Mouse (Mus musculus) CH12.LX (cell line): Measurements from ENCODE around the gene Gas2. TPM values are rescaled to one million over a fixed set of nuclear protein-coding genes. Genes with fewer than 3 reads are reported as not detected.
A peak's percentile ranks its signal among the peaks of the same experiment; 100 is the strongest.

ENCODE experiments used
- DNase-seq: peaks from one replicate; pipeline ENCODE4 v3.0.0-alpha.2; 2013; ENCODE audit errors: extremely low read depth
- H3K27ac ChIP-seq: 2 replicates; pipeline ENCODE4 v1.5.1; 2012; ENCODE audit warnings: low read depth, mild to moderate bottlenecking, control low read depth, moderate library complexity; ENCODE audit not compliant: insufficient read depth
- H3K27me3 ChIP-seq: replicated peaks from 2 replicates; pipeline ENCODE3; 2012; ENCODE audit warnings: inconsistent platforms
- H3K36me3 ChIP-seq, 2 experiments: replicated peaks in 1 of 2; 2 replicates each; pipeline versions ENCODE3 to v1.6.1; 2012; ENCODE audit warnings: inconsistent platforms in 1 of 2, low read length in 1 of 2, mild to moderate bottlenecking in 1 of 2, mixed read lengths in 1 of 2, moderate library complexity in 1 of 2; ENCODE audit not compliant: control insufficient read depth in 1 of 2, insufficient read depth in 1 of 2
- H3K4me1 ChIP-seq, 2 experiments: 2 replicates each; pipeline ENCODE4 v1.6.1; 2012; ENCODE audit warnings: inconsistent platforms in 1 of 2, moderate library complexity in 1 of 2; ENCODE audit not compliant: insufficient read depth in 2 of 2, control insufficient read depth in 1 of 2
- H3K4me2 ChIP-seq: 2 replicates; pipeline ENCODE4 v1.6.1; 2012; ENCODE audit warnings: low read depth, mild to moderate bottlenecking, control low read depth; ENCODE audit not compliant: poor library complexity, insufficient read depth, severe bottlenecking
- H3K4me3 ChIP-seq, 3 experiments: fragments of 150-350 bp in 1 of 3; sonication (generic) in 1 of 3; replicated peaks in 1 of 3; 2 replicates each; pipeline versions ENCODE3 to v1.5.1; 2011 to 2012; ENCODE audit warnings: low read depth in 2 of 3, low read length in 2 of 3, mild to moderate bottlenecking in 2 of 3, moderate library complexity in 2 of 3, control low read depth in 1 of 3, improper control_type of control experiment in 1 of 3, inconsistent platforms in 1 of 3, mixed read lengths in 1 of 3; ENCODE audit not compliant: poor library complexity in 1 of 3
- H3K79me2 ChIP-seq: replicated peaks from 2 replicates; pipeline ENCODE4 v1.6.1; 2012; ENCODE audit warnings: mild to moderate bottlenecking, moderate library complexity; ENCODE audit not compliant: control insufficient read depth, poor library complexity, insufficient read depth, severe bottlenecking; ENCODE audit errors: extremely low read depth
- H3K9ac ChIP-seq: 2 replicates; pipeline ENCODE4 v1.6.1; 2012; ENCODE audit warnings: low read depth, mild to moderate bottlenecking, control low read depth, moderate library complexity; ENCODE audit not compliant: insufficient read depth
- H3K9me3 ChIP-seq: replicated peaks from 2 replicates; pipeline ENCODE3; 2012; ENCODE audit warnings: low read length, inconsistent platforms, mixed read lengths
- BHLHE40 ChIP-seq: IDR thresholded peaks from 2 replicates; pipeline ENCODE4 v1.6.1; 2011; ENCODE audit warnings: mild to moderate bottlenecking, low read depth, low read length, improper control_type of control experiment
- CTCF ChIP-seq, 2 experiments: IDR thresholded peaks in 1 of 2; conservative IDR thresholded peaks in 1 of 2; 2 replicates each; pipeline ENCODE4 v1.5.1; 2011 to 2012; ENCODE audit warnings: low read depth in 2 of 2, low read length in 2 of 2, improper control_type of control experiment in 1 of 2, inconsistent platforms in 1 of 2, mild to moderate bottlenecking in 1 of 2, moderate library complexity in 1 of 2
- ETS1 ChIP-seq: conservative IDR thresholded peaks from 2 replicates; pipeline ENCODE4 v1.6.1; 2012; ENCODE audit warnings: low read depth, mild to moderate bottlenecking, inconsistent platforms, low read length, improper control_type of control experiment, moderate library complexity
- IRF4 ChIP-seq: IDR thresholded peaks from 2 replicates; pipeline ENCODE4 v1.6.1; 2014; ENCODE audit warnings: low read depth, mild to moderate bottlenecking, inconsistent platforms, low read length, improper control_type of control experiment
- JUND ChIP-seq: conservative IDR thresholded peaks from 2 replicates; pipeline ENCODE4 v1.6.1; 2011; ENCODE audit warnings: low read depth, low read length, improper control_type of control experiment
- MAX ChIP-seq: IDR thresholded peaks from 2 replicates; pipeline ENCODE4 v1.6.1; 2011; ENCODE audit warnings: low read length, improper control_type of control experiment
- MEF2A ChIP-seq: IDR thresholded peaks from 2 replicates; pipeline ENCODE4 v1.6.1; 2014; ENCODE audit warnings: low read depth, mild to moderate bottlenecking, inconsistent platforms, low read length, improper control_type of control experiment, borderline replicate concordance
- MYC ChIP-seq: IDR thresholded peaks from 2 replicates; pipeline ENCODE4 v1.6.1; 2011; ENCODE audit warnings: low read depth, mild to moderate bottlenecking, improper control_type of control experiment, low read length
- NRF1 ChIP-seq: IDR thresholded peaks from 2 replicates; pipeline ENCODE4 v1.6.1; 2014; ENCODE audit warnings: low read depth, mild to moderate bottlenecking, inconsistent platforms, low read length, improper control_type of control experiment, moderate library complexity
- POLR2AphosphoS2 ChIP-seq: IDR thresholded peaks from 2 replicates; pipeline ENCODE4 v1.6.1; 2011; ENCODE audit warnings: low read depth, low read length, improper control_type of control experiment
- RAD21 ChIP-seq: IDR thresholded peaks from 2 replicates; pipeline ENCODE4 v1.6.1; 2011; ENCODE audit warnings: low read depth, mild to moderate bottlenecking, low read length, improper control_type of control experiment, moderate library complexity
- SIN3A ChIP-seq: IDR thresholded peaks from 2 replicates; pipeline ENCODE4 v1.6.1; 2012; ENCODE audit warnings: low read length, improper control_type of control experiment, inconsistent platforms
- TBP ChIP-seq: conservative IDR thresholded peaks from 2 replicates; pipeline ENCODE4 v1.6.1; 2011; ENCODE audit warnings: low read depth, low read length, improper control_type of control experiment
- UBTF ChIP-seq: IDR thresholded peaks from 2 replicates; pipeline ENCODE4 v1.6.1; 2012; ENCODE audit warnings: low read depth, mild to moderate bottlenecking, inconsistent platforms, low read length, improper control_type of control experiment, moderate library complexity
- USF2 ChIP-seq: conservative IDR thresholded peaks from 2 replicates; pipeline ENCODE4 v1.6.1; 2011; ENCODE audit warnings: low read depth, low read length, improper control_type of control experiment
- ZC3H11A ChIP-seq: IDR thresholded peaks from 2 replicates; pipeline ENCODE4 v1.6.1; 2012; ENCODE audit warnings: low read depth, mild to moderate bottlenecking, inconsistent platforms, low read length, improper control_type of control experiment
- dilution Hi-C: fragments of 300-500 bp; cut with MboI; formaldehyde crosslinking; loops from 2 replicates; pipeline ENCODE4 v1.14.3; 2020; ENCODE audit warnings: low sequenced_read_pairs; ENCODE audit not compliant: extremely low pct_unique_long_range_greater_than_20kb, extremely low pct_ligation_motif_present
- in situ Hi-C: fragments of 300-500 bp; cut with MboI; formaldehyde crosslinking; loops from 3 replicates; pipeline ENCODE4 v1.14.3; 2019; ENCODE audit warnings: low sequenced_read_pairs, low pct_ligation_motif_present, low pct_unique_long_range_greater_than_20kb, mixed read lengths
- polyA plus RNA-seq: library from polyadenylated mRNA; unstranded; fragments of >175 nt; gene quantifications from 2 replicates; pipeline ENCODE4 v1.2.1, GENCODE M21; 2012; ENCODE audit warnings: low read depth; ENCODE audit not compliant: insufficient read length
- total RNA-seq, 2 experiments: library from RNA; depleted of rRNA; stranded (reverse); fragments of 300-350 nt in 1 of 2; fragments of >200 nt in 1 of 2; gene quantifications; 2 replicates each; pipeline ENCODE4 v1.2.3; 2012 to 2014

The Gas2 gene
- total and polyA plus RNA-seq, 3 experiments: 2.7 to 4.3 (median 3.3) TPM

DNA sequence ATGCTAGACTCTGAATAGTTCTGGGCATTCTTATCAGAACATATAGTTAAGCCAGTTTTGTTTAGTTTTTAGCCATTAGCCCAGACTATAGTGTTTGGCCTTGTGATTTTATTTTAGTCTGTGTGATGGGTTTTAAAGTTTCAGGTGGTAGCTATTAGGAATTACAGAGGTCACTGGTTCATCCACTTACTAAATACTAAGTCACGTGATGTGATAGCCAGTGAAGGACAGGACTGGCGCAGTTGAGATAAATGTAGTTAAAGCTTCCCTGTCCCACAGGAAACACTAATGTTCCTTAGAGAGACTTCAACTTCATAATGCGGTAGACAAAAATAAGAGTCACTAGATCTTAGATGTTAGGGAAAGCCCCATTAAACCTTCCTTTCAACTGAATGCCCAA lies 1.0 kb downstream of the Gas2 start:
- Histone ChIP-seq H3K4me2 (no peak overlapping the region; the same call in 1 of the 2 replicates), H3K27me3 (no peaks in the 10 kb centered on the region)
- TF ChIP-seq RAD21 (no peak), POLR2AphosphoS2 (no peak), BHLHE40 (no peak), SIN3A (no peak), MYC (no peak), IRF4 (no peak), CTCF (conservative IDR thresholded peaks at IDR 0.05 in 1 of 2, IDR thresholded peaks at IDR 0.05 in 1 of 2; ENCODE audit: low read depth in 2 of 2, low read length in 2 of 2) (no peak), MEF2A (no peak), NRF1 (no peak), ZC3H11A (no peak)
- TF ChIP-seq, all 38 proteins: peak for 0
- Histone ChIP-seq H3K4me1 (peaks cover 3 to 4% of the 10 kb centered on the region in 2 experiments; a peak in 2 of 4 replicates), H3K27ac (no peak overlapping the region), H3K79me2 (no peaks in the 10 kb centered on the region), H3K36me3 (peaks cover 0 to 3% of the 10 kb centered on the region in 2 experiments), H3K9ac (peak overlapping the region; percentile 53; the same call in 1 of the 2 replicates), H3K4me3 (peak overlapping the region in 2 of 3 experiments; percentile 50 to 61), H3K9me3 (peaks cover 11% of the 10 kb centered on the region)
- in situ Hi-C loops (no loop called here), dilution Hi-C loops (no loop called here)
- DNase-seq: no peak

DNA sequence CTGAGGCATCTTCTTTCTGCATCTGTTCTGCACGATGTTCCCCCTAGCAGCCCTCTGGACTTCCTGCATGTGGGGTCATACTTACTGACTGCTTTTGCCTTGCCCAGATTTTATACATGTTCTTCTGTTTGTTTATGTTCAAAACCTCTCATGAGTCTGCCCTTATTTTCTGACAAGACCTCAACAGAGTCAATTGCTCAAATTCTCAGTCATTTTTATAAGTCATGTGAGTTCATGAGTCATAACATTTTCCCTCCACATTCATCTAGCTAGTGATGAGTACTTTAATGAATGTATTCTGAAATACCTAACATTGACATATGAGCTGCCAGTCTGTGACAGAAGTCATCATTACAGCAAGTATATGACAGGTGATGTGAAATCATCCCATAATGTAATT lies 3.5 kb downstream of the Gas2 start:
- no peak for DNase-seq
- dilution Hi-C loops: no loop called here
- TF ChIP-seq UBTF (no peak), JUND (no peak), USF2 (no peak), ETS1 (no peak), ZC3H11A (no peak), BHLHE40 (no peak), TBP (no peak), IRF4 (no peak), MAX (no peak), SIN3A (no peak)
- Histone ChIP-seq H3K9me3 (peaks cover 15% of the 10 kb centered on the region), H3K4me3 (no peak overlapping the region), H3K4me2 (no peak overlapping the region), H3K9ac (no peak overlapping the region), H3K79me2 (no peaks in the 10 kb centered on the region), H3K4me1 (peaks cover 3 to 4% of the 10 kb centered on the region in 2 experiments; a peak in 2 of 4 replicates), H3K27ac (no peak overlapping the region), H3K36me3 (peaks cover 0 to 3% of the 10 kb centered on the region in 2 experiments), H3K27me3 (no peaks in the 10 kb centered on the region)
- in situ Hi-C loops: no loop called here
